Mouse (Mus musculus): ENCODE results near the gene Grk6.

Gene Grk6

DNA sequence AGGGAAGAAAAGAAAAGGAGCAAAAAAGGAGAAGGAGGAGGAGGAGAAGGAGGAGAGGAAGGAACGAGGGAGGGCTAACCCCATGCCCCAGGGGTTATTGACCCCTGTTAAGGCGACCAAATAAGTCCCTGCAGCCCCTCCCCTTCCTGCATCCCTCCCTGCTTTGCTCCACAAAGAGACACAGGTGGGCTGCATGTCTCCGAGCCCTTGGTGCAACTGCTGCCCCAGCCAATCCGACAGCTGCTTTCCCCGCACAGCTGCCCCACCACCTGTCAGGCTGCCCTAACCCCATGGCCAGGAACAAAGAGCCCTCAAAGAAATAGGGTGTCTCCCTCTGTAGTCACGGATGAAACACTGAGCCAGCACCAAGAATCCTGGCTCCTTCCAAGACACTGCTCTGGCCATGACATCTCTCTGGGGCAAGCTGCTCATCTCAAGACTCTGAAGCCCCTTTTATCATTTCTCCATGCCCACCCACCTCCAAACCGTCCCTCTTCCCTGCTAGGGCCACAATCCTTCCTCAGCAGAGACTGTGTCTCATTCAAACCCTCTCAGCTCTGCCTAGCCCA, 39.7 kb downstream of the Grk6 start:
- no peak for DNase-seq (ENCODE audit: low spot score)

DNA sequence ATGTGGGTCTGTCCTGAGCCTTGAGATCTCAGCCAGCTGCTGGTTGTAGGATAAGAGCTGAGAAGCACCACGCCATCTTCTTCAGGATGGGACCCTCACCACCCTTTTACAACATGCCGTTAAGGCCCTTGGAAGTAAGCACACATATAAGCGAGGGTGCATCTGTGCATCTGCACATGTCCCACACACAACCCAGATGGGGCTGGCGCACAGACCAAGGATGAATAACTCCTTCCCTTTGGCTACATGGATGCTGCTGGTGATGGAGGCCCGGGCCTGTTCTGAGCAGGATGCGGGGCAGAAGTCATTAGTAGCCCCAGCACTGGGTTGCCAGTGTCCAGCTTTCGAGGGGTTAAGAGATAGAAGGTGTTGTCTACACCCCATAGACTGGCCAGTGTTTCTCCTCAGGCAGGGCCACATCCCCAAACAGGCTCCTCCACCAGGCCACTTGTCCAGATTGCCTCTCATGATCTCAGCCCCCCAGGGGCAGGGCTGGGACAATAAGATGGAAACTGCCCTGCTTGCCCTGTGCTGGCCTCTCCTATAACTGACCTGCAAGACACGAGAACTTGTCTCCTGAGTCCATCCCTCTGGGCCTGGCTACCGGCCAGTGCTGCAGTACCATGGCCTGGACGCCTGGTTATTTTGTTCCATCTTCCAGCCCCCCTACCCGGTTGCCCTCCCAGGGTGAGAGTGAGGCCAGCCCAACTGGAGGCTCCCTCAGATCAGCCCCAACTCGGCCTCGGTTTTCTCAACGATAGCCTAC, 41.3 kb downstream of the Grk6 start:
- no peak for DNase-seq (ENCODE audit: low spot score)

DNA sequence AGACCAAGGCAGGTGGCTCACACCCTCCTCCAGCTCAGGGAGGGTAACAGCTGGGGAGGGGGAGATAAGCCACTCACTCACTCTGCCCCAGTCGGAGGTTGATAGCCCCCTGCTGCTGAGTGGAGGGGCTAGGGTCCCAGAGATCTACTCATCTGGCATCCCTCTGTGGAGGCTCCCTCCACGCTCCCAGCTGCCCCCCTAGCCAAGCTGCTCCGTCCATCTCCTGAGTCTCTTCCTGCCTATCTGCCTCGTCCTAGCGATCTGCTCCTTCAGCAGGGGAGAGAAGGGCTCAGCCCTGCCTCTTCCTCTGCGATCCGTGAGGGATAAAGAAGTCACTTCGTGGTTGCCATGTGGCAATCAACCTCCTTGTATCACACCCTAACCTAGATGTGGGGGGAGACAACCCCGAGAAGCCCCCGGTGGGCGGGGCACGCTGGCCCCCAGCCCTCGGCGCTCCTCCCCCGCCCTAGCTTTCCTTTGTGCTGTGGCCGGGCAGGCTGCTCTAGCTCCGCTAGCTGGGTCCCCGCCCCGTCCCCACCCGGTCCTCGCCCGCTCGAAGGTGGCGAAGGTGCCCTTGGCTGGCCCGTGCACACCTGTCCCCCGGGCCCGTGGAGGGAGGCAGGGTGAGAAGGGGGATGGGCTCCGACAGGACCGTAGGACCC, 42.2 kb downstream of the Grk6 start:
- DNase-seq (ENCODE audit: low spot score): peak; percentile 70

DNA sequence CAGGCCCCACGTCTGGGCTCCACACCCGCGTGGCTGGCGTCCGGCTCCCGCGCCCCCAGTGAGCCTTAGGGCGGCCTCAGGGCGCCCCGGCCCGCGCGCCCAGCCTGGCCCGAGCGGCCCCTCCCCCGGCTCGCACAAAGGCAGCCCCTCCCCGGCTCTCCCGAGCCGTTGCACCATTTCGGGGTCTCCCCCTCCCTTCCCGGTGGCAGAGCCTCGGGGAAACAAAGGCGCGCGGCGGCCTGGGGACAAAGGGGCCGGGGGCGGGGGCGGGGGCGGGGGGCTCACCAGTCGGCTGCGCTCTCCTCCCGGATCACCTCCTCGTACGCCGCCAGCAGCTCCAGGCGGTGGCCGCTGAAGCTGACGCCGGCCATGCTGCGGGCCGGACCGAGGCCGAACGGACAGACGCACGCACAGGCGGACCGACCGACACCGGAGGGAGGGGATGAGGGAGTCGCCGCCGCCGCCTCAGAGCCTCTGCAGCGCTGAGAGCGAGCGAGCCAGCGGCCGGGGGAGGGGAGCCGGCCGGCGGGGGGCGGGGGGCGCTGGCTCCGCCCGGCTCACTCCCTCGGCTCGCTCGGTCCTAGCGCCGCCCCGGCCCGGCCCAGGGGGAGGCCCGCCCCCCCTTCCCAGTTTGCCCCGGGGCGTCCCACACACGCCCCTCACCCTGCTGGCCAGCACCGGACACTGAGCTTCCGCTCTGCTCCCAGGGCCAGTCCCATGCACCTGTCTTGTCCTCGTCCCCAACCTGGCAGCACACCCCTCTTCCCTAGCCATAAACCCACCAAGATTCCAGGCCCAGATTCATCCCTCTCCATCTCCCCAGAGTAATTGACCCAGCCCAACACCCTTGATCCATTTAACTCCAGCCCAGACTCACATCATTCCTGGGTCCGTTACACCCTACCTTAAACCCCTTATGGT, 43.0 kb downstream of the Grk6 start, which contains the start of gene Dbn1:
Gene Dbn1, minus strand, starts transcription at position 534 of the 921 bp plus-strand sequence.
- DNase-seq (ENCODE audit: low spot score): peak; percentile 84

DNA sequence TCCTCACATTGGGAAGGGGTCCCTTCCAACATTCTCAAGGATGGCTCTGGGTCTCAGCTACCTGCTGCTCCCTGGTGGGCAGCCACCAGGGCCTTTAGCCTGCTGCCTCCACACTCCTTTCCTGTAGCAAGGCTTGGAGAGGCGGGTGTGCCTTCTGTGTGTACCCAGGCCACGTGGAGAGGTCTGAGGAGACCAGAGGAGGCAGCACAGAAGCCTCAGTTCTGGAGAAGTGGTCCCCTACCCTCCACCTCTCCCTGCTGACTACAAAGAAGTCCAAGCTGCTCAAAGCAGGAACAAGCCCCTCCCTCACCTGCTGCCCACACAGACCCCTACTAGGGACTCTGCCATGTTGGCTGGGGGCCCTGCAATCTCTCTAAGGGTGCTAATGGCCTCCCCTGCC, 49.4 kb downstream of the Grk6 start:
- DNase-seq (ENCODE audit: low spot score): no peak

DNA sequence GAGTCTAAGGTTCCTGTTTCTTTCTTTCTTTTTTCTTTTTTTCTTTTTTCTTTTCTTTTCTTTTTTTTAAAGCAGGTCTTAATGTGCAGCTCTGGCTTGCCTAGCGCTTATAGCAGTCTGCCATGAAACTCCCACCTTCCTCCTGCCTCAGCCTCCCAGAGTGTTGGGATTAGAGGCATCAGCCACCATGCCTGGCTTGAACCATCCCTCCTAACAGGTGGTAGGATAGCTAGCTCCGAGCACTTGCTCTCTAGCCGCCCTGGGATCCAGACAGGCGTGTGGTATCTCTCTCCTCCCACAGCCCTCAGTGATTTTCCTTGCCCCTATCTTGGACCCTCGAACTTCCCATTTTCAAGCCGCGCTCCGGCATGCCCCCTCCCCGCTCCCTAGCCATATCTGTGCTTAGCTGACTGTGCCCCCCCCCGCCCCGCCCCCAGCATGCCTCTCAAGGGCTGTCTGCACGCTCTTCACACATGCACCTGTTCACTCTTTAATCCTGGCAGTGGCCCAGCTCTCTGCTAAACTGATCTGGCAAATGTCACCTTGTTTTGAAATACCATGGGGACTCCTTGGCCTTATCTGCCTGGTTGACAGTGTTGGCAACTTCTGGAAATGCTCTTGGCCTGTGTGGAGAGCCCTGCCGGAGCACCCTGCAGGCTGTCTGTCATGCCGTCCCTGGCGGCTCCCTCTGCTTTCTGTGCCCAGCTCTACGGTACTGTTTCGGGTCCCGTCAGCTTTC, 50.2 kb downstream of the Grk6 start:
- no peak for DNase-seq (ENCODE audit: low spot score)

DNA sequence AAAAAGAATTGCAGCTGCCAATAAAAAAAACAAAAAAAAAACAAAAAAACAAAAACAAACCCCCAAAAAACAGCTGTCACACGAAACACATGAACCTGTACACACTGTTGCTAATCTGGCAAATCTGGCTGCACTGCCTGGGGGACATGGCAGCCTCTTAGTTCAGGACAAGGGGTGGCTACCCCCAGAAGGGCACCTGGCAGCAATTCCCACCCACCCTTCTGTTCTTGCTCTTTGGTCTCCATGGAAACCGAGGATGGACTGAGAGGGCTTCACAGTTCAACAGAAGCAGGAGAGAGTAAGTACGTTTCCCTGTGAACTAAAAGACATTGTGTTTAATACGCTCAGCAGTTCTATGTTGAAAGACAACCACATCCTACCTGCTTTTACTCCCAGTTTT, 50.8 kb downstream of the Grk6 start:
- DNase-seq (ENCODE audit: low spot score): no peak

DNA sequence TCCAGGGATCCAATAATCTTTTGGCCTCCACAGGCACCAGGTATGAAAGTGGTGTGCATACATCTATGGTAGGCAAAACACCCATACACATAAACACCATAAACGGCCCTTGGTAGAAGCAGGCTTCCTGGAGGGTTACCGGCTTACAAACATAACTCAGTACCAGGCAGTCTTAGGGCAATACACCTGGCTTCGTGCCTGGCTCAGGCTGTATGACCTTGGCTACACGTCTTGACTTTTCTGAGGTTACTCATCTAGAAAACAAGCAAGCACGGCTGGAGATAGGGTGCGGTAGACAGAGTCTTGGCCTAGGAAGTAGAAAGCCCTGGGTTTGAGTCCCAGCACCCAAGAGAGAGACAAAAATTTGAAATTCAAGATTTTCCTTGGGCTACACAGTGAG, 51.8 kb downstream of the Grk6 start:
- DNase-seq (ENCODE audit: low spot score): no peak

DNA sequence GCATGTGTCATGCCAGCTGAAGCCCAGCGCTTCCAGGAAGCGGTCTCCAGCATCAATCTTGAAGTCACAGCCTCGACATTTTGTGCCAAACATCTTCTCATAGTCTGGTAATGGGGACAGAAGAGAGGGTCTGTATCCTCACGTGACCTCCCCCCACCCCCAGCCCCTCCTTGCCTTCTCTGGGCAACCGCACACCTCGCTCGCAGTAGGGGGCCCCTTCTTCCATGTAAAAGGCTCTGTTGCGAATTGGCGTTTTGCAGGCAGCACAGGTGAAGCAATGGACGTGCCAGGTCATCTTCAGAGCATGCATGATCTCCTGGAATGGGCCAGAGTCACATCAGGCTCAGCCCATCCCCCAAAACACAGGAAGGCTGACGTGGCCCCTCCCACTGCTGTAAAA, 54.0 kb downstream of the Grk6 start:
- no peak for DNase-seq (ENCODE audit: low spot score)

DNA sequence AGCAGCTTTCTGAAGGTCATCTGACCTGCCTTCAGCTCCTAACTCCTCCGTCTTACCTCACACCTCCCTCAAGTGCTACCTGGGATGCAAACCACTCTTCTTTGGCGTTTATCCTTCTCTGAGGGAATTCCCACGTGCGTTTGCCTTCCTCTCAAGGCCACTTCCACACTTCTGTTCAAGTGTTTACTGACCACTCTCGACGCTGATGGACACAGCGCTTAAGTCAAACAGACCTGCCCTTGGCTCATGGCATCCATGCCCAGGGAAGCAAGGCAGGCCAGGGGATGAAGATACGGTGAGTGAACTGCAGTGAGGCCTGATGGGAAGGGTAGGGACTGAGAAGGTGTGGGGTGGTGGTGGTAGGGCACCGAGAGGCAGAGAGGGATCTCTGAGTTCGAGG, 55.7 kb downstream of the Grk6 start:
- no peak for DNase-seq (ENCODE audit: low spot score)

DNA sequence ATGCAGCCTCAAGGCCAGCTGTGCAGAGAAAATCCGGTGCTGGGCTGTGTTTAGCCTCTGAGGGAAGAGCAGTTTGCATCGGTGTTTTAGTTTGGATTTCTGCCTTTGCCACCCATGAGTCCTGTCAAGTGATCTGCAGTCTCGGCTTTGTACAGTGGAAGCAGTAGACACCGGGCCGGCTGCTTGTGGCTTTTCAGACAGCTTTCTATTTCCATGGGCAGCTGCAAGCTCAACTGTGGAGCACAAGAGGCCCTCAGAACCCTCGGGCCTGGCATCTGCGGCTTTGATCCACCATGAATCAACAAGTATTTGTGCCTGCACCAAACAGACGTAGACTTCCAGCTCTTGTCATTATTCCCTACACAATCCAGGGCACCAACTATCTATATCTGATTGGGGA, 57.5 kb downstream of the Grk6 start:
- DNase-seq (ENCODE audit: low spot score): no peak

DNA sequence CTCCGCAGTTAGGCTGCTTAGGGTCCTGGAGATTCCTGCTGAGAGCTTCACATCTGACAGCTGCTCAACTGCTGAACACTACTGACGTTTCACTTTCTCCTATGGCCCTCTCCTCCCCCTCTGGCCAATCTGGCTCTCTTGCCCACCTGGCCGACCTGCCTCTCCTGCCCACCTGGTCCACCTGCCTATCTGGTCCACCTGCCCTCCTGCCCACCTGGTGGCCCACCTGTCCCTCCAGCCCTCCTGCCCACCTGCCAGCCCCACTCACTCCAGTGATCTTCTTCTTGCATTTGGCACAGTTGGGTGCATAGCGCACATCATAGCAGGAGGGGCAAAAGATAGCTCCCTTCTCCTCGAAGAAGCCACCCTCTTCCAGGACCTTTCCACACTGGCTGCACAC, 59.5 kb downstream of the Grk6 start:
- no peak for DNase-seq (ENCODE audit: low spot score)

DNA sequence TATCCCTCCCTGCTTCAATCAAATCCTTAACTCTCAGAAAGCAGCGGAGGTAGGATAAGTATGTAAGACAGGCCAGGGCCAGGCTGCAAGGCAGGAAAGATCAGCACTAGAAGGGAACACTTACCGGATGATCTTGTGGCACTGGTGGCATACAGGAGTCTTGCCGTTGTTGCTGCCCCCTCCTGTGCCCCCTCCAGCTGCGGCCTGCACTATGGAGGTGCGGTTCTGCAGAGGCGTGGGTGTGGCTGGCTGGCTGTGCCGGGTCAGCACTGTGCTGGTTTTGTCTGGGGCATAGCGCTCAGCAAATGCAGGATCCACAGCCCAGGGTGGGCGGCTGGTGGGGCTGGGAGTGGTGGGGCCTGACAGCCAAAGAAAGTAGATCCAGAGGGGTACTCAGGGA, 60.9 kb downstream of the Grk6 start:
- DNase-seq (ENCODE audit: low spot score): no peak

DNA sequence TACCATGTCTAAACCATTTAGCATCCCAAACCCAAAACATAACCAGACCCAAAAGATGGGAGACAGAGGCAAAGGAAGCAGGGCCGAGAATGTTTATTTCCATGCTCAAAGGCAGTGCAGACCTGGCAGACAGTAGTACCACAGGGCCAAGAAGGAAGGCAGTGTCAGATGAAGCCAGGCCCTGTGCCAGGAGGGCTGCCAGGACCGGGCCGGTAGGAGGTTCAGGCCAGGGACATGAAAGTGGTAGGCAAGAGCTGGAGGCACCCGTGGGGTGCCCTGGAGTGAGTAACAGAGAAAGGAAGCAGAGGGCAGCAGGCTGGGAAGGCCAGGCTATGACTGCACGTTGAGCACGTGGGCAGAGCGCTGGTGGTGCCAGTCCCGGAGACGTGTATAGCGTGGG, 61.8 kb downstream of the Grk6 start:
- DNase-seq (ENCODE audit: low spot score): no peak

DNA sequence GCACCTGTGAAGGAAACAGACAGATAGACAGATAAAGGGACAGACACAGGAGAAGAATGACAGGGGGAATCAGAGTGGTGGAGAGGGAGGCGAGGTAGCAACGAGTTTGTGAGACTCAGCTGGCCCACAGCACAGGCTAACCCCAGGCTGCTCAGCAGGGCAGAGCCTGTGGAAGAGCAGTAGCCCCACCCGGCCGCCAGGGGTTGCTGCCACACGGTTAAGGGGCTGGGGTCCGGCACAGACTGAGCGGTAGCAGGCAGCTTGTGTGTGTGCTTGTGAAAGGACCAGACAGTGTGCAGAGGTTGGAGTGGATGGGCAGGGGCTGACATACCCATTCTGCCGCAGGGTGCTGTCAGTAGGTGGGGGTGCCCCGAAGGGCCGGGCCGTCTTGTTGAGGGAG, 63.0 kb downstream of the Grk6 start:
- no peak for DNase-seq (ENCODE audit: low spot score)

DNA sequence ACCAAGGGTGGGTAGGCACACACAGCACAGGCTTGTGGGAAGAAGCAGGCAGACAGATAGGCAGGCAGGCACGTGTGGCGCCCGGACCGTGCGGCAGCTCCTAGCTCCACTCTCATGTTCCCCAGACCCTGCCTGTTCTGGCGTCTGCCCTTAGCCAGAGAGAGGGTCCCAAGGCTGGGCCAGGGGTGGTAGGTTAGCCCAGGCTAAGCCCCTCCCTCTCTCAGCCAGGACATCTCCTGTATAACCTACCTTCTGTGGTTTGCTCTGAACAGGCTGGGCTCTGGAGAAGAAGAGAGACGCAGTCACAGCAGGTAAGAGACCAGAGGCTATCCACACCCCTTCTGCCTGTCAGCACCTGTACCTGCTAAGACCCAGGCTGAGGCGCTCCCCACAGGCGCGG, 63.7 kb downstream of the Grk6 start:
- DNase-seq (ENCODE audit: low spot score): no peak

DNA sequence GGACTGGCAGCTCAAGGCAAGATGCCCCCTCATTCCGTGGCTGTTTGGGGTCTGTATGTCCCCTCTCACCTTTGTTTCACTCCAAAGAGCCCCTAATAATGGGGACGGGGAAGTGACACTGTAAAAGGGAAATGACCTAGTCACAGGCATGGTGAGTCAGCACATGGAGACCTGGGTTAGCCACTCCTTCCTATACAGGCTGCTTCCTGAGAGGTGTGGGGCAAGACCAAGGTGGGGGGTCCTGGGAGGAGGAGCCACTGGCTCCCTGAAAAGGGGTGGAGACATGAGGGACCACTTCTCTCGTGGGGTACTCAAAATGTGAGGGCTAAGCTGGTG, 65.4 kb downstream of the Grk6 start:
- DNase-seq (ENCODE audit: low spot score): no peak

Data from embryo, embryonic 10.5 days (tissue).